Mouse (Mus musculus): Measurements from ENCODE around the gene Slc9b2. TPM values are rescaled to one million over a fixed set of nuclear protein-coding genes. Genes with fewer than 3 reads are reported as not detected.

The Slc9b2 gene
- polyA plus RNA-seq, 1 experiment from 2014 or later = 2.6 TPM

GRCm38 (mm10) chr3:135375836-135376235, 68.3 kb downstream of the Slc9b2 start:
- H3K36me3 ChIP-seq (ENCODE audit: control insufficient read depth, insufficient read depth, low read length) = no peaks in the 10 kb centered on the region
- no peak overlapping the region for H3K9ac ChIP-seq (ENCODE audit: low read depth, low read length)
- 83% methylated on average over 3 of the region's 3 CpGs for WGBS
- H3K27ac ChIP-seq (ENCODE audit: low read depth, low read length) = no peak overlapping the region
- no peak overlapping the region for H3K4me2 ChIP-seq (ENCODE audit: low read length)
- no peaks in the 10 kb centered on the region for H3K4me1 ChIP-seq (ENCODE audit: control insufficient read depth, insufficient read depth, low read depth, low read length)
- no peak for ATAC-seq
- no peak overlapping the region for H3K4me3 ChIP-seq (ENCODE audit: low read length)
- H3K27me3 ChIP-seq (replicated peaks; ENCODE audit: control insufficient read depth, insufficient read depth, low read length) = no peaks in the 10 kb centered on the region
- no peaks in the 10 kb centered on the region for H3K9me3 ChIP-seq (ENCODE audit: control insufficient read depth, low read length)

GRCm38 (mm10) chr3:135377445-135377844, 69.9 kb downstream of the Slc9b2 start:
- Histone ChIP-seq H3K9ac (ENCODE audit: low read depth, low read length) (no peak overlapping the region), H3K4me2 (ENCODE audit: low read length) (no peak overlapping the region), H3K27ac (ENCODE audit: low read depth, low read length) (no peak overlapping the region), H3K4me3 (ENCODE audit: low read length) (no peak overlapping the region), H3K27me3 (replicated peaks; ENCODE audit: control insufficient read depth, insufficient read depth, low read length) (no peaks in the 10 kb centered on the region), H3K36me3 (ENCODE audit: control insufficient read depth, insufficient read depth, low read length) (no peaks in the 10 kb centered on the region), H3K9me3 (ENCODE audit: control insufficient read depth, low read length) (no peaks in the 10 kb centered on the region), H3K4me1 (ENCODE audit: control insufficient read depth, insufficient read depth, low read depth, low read length) (no peaks in the 10 kb centered on the region)
- WGBS = 78% methylated on average over 10 of the region's 10 CpGs
- no peak for ATAC-seq

GRCm38 (mm10) chr3:135379868-135380267, 72.4 kb downstream of the Slc9b2 start:
- H3K36me3 ChIP-seq (ENCODE audit: control insufficient read depth, insufficient read depth, low read length) = no peaks in the 10 kb centered on the region
- no peak for ATAC-seq
- no peak overlapping the region for H3K4me2 ChIP-seq (ENCODE audit: low read length)
- H3K4me1 ChIP-seq (ENCODE audit: control insufficient read depth, insufficient read depth, low read depth, low read length) = no peaks in the 10 kb centered on the region
- H3K27ac ChIP-seq (ENCODE audit: low read depth, low read length) = no peak overlapping the region
- H3K9ac ChIP-seq (ENCODE audit: low read depth, low read length) = no peak overlapping the region
- WGBS = 98% methylated on average over 4 of the region's 4 CpGs
- no peaks in the 10 kb centered on the region for H3K9me3 ChIP-seq (ENCODE audit: control insufficient read depth, low read length)
- no peak overlapping the region for H3K4me3 ChIP-seq (ENCODE audit: low read length)
- no peaks in the 10 kb centered on the region for H3K27me3 ChIP-seq (replicated peaks; ENCODE audit: control insufficient read depth, insufficient read depth, low read length)

- H3K27me3 ChIP-seq (replicated peaks; ENCODE audit: control insufficient read depth, insufficient read depth, low read length) = no peaks in the 10 kb centered on the region
- H3K4me2 ChIP-seq (ENCODE audit: low read length) = no peak overlapping the region
- no peaks in the 10 kb centered on the region for H3K36me3 ChIP-seq (ENCODE audit: control insufficient read depth, insufficient read depth, low read length)
- no peak overlapping the region for H3K4me3 ChIP-seq (ENCODE audit: low read length)
- no peak overlapping the region for H3K9ac ChIP-seq (ENCODE audit: low read depth, low read length)
- no peaks in the 10 kb centered on the region for H3K4me1 ChIP-seq (ENCODE audit: control insufficient read depth, insufficient read depth, low read depth, low read length)
- H3K27ac ChIP-seq (ENCODE audit: low read depth, low read length) = no peak overlapping the region
- ATAC-seq = no peak
- WGBS = 78% methylated on average over 6 of the region's 6 CpGs
- no peaks in the 10 kb centered on the region for H3K9me3 ChIP-seq (ENCODE audit: control insufficient read depth, low read length)
Measured at GRCm38 (mm10) chr3:135393186-135393585, 85.7 kb downstream of the Slc9b2 start.

Other genes with a start within 250 kb of the Slc9b2 start
- 4.3 and 4.8 TPM in 2 replicates for gene Cenpe, start 95.2 kb upstream of the Slc9b2 start, polyA plus RNA-seq (2015; fragmentation: Nextera tagmentation; extraction: Ambion mirVana)
- gene Bdh2, start 26.5 kb upstream of the Slc9b2 start, polyA plus RNA-seq (2015; fragmentation: Nextera tagmentation; extraction: Ambion mirVana) = 4.1 and 4.8 TPM in 2 replicates
- 0.10 TPM in 1 of 2 replicates, not detected in the other for gene Slc9b1, start 40.3 kb downstream of the Slc9b2 start, polyA plus RNA-seq (2015; fragmentation: Nextera tagmentation; extraction: Ambion mirVana)
- 61.2 and 62.0 TPM in 2 replicates for gene Cisd2, start 116.2 kb downstream of the Slc9b2 start, polyA plus RNA-seq (2015; fragmentation: Nextera tagmentation; extraction: Ambion mirVana)
- 331 and 360 TPM in 2 replicates for gene Ube2d3, start 130.4 kb downstream of the Slc9b2 start, polyA plus RNA-seq (2015; fragmentation: Nextera tagmentation; extraction: Ambion mirVana)
- gene Manba, start 177.9 kb downstream of the Slc9b2 start, polyA plus RNA-seq (2015; fragmentation: Nextera tagmentation; extraction: Ambion mirVana) = 9.0 and 9.5 TPM in 2 replicates